Mouse (Mus musculus): ENCODE data around the gene Olfr1054. TPM values are rescaled to one million over a fixed set of nuclear protein-coding genes. Genes with fewer than 3 reads are reported as not detected.
"Not testable (repeated sequence)": the region's sequence is repeated elsewhere in the genome, so short reads cannot be mapped to it uniquely, and the experiment has no call there.

Olfr1054 gene
- not detected for total RNA-seq (2021)
- long read RNA-seq, experiment 1, result 0 reads
- long read RNA-seq, experiment 2, result 0 reads

GRCm38 (mm10) chr2:86335333-86335732 lies at the start of gene Olfr1054:
Gene Olfr1054 (minus strand): TSS chr2:86335433.
- no peak for DNase-seq

- no peak for DNase-seq
These were observed 43.1 kb upstream of the Olfr1054 start, which contains the start of gene Olfr1057 for GRCm38 (mm10) chr2:86378293-86378692. Gene Olfr1057 (minus strand): TSS chr2:86378393.

GRCm38 (mm10) chr2:86366342-86366741 lies 31.1 kb upstream of the Olfr1054 start:
- DNase-seq, result not testable (repeated sequence)

GRCm38 (mm10) chr2:86362369-86362768 lies 27.1 kb upstream of the Olfr1054 start, which contains the start of gene Olfr1056:
Gene Olfr1056 (minus strand): TSS chr2:86362469.
- no peak for DNase-seq

GRCm38 (mm10) chr2:86351751-86352150 lies 16.5 kb upstream of the Olfr1054 start:
- DNase-seq, result not testable (repeated sequence)

- DNase-seq, result no peak
These were observed 15.0 kb upstream of the Olfr1054 start, which contains the start of gene Olfr1055 for GRCm38 (mm10) chr2:86350184-86350583. Gene Olfr1055 (minus strand): TSS chr2:86350284.

GRCm38 (mm10) chr2:86315184-86315583 lies 20.0 kb downstream of the Olfr1054 start, which contains the start of gene Olfr1053:
Gene Olfr1053 (minus strand): TSS chr2:86315284.
- no peak for DNase-seq

- DNase-seq, result no peak
These were observed 43.1 kb downstream of the Olfr1054 start, which contains the start of gene Olfr1052 for GRCm38 (mm10) chr2:86292155-86292554. Gene Olfr1052 (plus strand): TSS chr2:86292455.

Other genes with a start within 250 kb of the Olfr1054 start
- not detected for gene Olfr1037, start 248.0 kb downstream of the Olfr1054 start, total RNA-seq (2021)
- not detected for gene Olfr1039, start 199.5 kb downstream of the Olfr1054 start, total RNA-seq (2021)
- not detected for gene Olfr1040, start 188.7 kb downstream of the Olfr1054 start, total RNA-seq (2021)
- not detected for gene Olfr1042, start 173.6 kb downstream of the Olfr1054 start, total RNA-seq (2021)
- gene Olfr1043, start 167.9 kb downstream of the Olfr1054 start, total RNA-seq (2021), result not detected
- not detected for gene Olfr1044, start 157.6 kb downstream of the Olfr1054 start, total RNA-seq (2021)
- not detected for gene Olfr52, start 149.8 kb downstream of the Olfr1054 start, total RNA-seq (2021)
- gene Olfr1045, start 132.4 kb downstream of the Olfr1054 start, total RNA-seq (2021), result not detected
- gene Olfr1046, start 116.1 kb downstream of the Olfr1054 start, total RNA-seq (2021), result not detected
- not detected for gene Olfr1047, start 104.0 kb downstream of the Olfr1054 start, total RNA-seq (2021)
- gene Olfr1048, start 95.1 kb downstream of the Olfr1054 start, total RNA-seq (2021), result not detected
- gene Olfr1049, start 77.1 kb downstream of the Olfr1054 start, total RNA-seq (2021), result not detected
- gene Olfr1051, start 56.3 kb downstream of the Olfr1054 start, total RNA-seq (2021), result not detected
- gene Olfr1052, start 43.0 kb downstream of the Olfr1054 start, total RNA-seq (2021), result not detected
- gene Olfr1053, start 20.1 kb downstream of the Olfr1054 start, total RNA-seq (2021), result not detected
- not detected for gene Olfr1055, start 14.9 kb upstream of the Olfr1054 start, total RNA-seq (2021)
- gene Olfr1056, start 27.0 kb upstream of the Olfr1054 start, total RNA-seq (2021), result not detected
- not detected for gene Olfr1057, start 43.0 kb upstream of the Olfr1054 start, total RNA-seq (2021)
- not detected for gene Olfr1058, start 53.1 kb upstream of the Olfr1054 start, total RNA-seq (2021)
- not detected for gene Olfr1061, start 78.6 kb upstream of the Olfr1054 start, total RNA-seq (2021)
- not detected for gene Olfr1062, start 91.3 kb upstream of the Olfr1054 start, total RNA-seq (2021)
- gene Olfr1065, start 115.2 kb upstream of the Olfr1054 start, total RNA-seq (2021), result not detected
- not detected for gene Olfr1066, start 120.8 kb upstream of the Olfr1054 start, total RNA-seq (2021)
- not detected for gene Olfr228, start 152.0 kb upstream of the Olfr1054 start, total RNA-seq (2021)
- not detected for gene Olfr1076, start 173.0 kb upstream of the Olfr1054 start, total RNA-seq (2021)
- not detected for gene Olfr1079, start 207.0 kb upstream of the Olfr1054 start, total RNA-seq (2021)
- gene Olfr1080, start 222.8 kb upstream of the Olfr1054 start, total RNA-seq (2021), result not detected